ENCODE assay signal across 8 mouse cellular contexts in genomic region chr4:106614180-106614797, GRCm38 (mm10). TPM values are rescaled to one million over a fixed set of nuclear protein-coding genes. Genes with fewer than 3 reads are reported as not detected.
DNase-seq lines count a peak whose midpoint lies in the region; ATAC-seq and TF ChIP-seq lines count a peak whose summit lies in the region.

No protein-coding gene starts in this region.

- H3K36me3 ChIP-seq in embryonic facial prominence, embryonic 10.5 days (replicated peaks): no peaks in the 10 kb centered on the region
- H3K36me3 ChIP-seq in kidney, adult 2 months (ENCODE audit: control insufficient read depth, insufficient read depth, low read length): no peaks in the 10 kb centered on the region
- H3K36me3 ChIP-seq in limb, embryonic 12.5 days: no peaks in the 10 kb centered on the region
- no peaks in the 10 kb centered on the region for H3K36me3 ChIP-seq in midbrain, embryonic 13.5 days

- peak; percentile 96 for TF ChIP-seq CTCF in kidney, adult 2 months (conservative IDR thresholded peaks at IDR 0.05; ENCODE audit: insufficient read depth, insufficient read length, low read depth, low read length)

- peak; percentile 58; the same call in 1 of the 2 replicates for ATAC-seq in limb, embryonic 12.5 days (ENCODE audit: insufficient number of reproducible peaks, insufficient read depth, low FRiP score, low TSS enrichment, low read depth)
- peak; percentile 78 for ATAC-seq in midbrain, embryonic 13.5 days

- TF ChIP-seq POLR2A in kidney, adult 2 months (IDR thresholded peaks at IDR 0.05; ENCODE audit: low read depth, low read length): no peak

- 38% methylated on average over 7 of the region's 7 CpGs for WGBS in embryonic facial prominence, embryonic 10.5 days
- WGBS in kidney, adult 2 months: 54% methylated on average over 7 of the region's 7 CpGs
- WGBS in limb, embryonic 12.5 days: 41% methylated on average over 7 of the region's 7 CpGs
- WGBS in midbrain, embryonic 13.5 days: 42% methylated on average over 7 of the region's 7 CpGs

- no peak overlapping the region for H3K4me2 ChIP-seq in limb, embryonic 12.5 days
- no peak overlapping the region for H3K4me2 ChIP-seq in midbrain, embryonic 13.5 days (replicated peaks)

- H3K4me1 ChIP-seq in embryonic facial prominence, embryonic 10.5 days: peaks cover 20% of the 10 kb centered on the region
- peaks cover 5% of the 10 kb centered on the region; the same call in 1 of the 2 replicates for H3K4me1 ChIP-seq in kidney, adult 2 months (ENCODE audit: control insufficient read depth, insufficient read depth, low read length)
- peaks cover 10% of the 10 kb centered on the region for H3K4me1 ChIP-seq in limb, embryonic 12.5 days (replicated peaks)
- peaks cover 9% of the 10 kb centered on the region for H3K4me1 ChIP-seq in midbrain, embryonic 13.5 days (replicated peaks)

- no peak overlapping the region for H3K27ac ChIP-seq in embryonic facial prominence, embryonic 10.5 days (replicated peaks)
- no peak overlapping the region for H3K27ac ChIP-seq in kidney, adult 2 months (ENCODE audit: insufficient read depth, low read depth, low read length)
- H3K27ac ChIP-seq in limb, embryonic 12.5 days: peak overlapping the region; percentile 4; the same call in 1 of the 2 replicates
- H3K27ac ChIP-seq in midbrain, embryonic 13.5 days: no peak overlapping the region

- peak; percentile 39 for DNase-seq in 3134 (ENCODE audit: extremely low read depth, insufficient read length, low spot score)
- DNase-seq in adrenal gland, postnatal 10 days: peak; percentile 81
- DNase-seq in embryonic facial prominence, embryonic 10.5 days (ENCODE audit: low spot score): peak; percentile 80
- DNase-seq in heart, adult 18-20 months: peak; percentile 25 to 70
- peak; percentile 65 for DNase-seq in kidney, adult 2 months
- DNase-seq in spleen, postnatal 14 days (ENCODE audit: low spot score in 2 of 2): peak; percentile 18 to 50

- no peak overlapping the region for H3K9ac ChIP-seq in limb, embryonic 12.5 days (replicated peaks)
- no peak overlapping the region for H3K9ac ChIP-seq in midbrain, embryonic 13.5 days (replicated peaks)

- H3K4me3 ChIP-seq in embryonic facial prominence, embryonic 10.5 days: no peak overlapping the region
- no peak overlapping the region for H3K4me3 ChIP-seq in kidney, adult 2 months (ENCODE audit: insufficient read depth, low read depth, low read length)
- no peak overlapping the region for H3K4me3 ChIP-seq in limb, embryonic 12.5 days (replicated peaks)
- no peak overlapping the region for H3K4me3 ChIP-seq in midbrain, embryonic 13.5 days (replicated peaks)

- peaks cover 31% of the 10 kb centered on the region for H3K27me3 ChIP-seq in embryonic facial prominence, embryonic 10.5 days (replicated peaks; ENCODE audit: low read depth, poor library complexity, severe bottlenecking)
- H3K27me3 ChIP-seq in kidney, adult 2 months (replicated peaks; ENCODE audit: control insufficient read depth, insufficient read depth, low read length): no peaks in the 10 kb centered on the region
- peaks cover 19% of the 10 kb centered on the region for H3K27me3 ChIP-seq in limb, embryonic 12.5 days
- peaks cover 5% of the 10 kb centered on the region; the same call in 1 of the 2 replicates for H3K27me3 ChIP-seq in midbrain, embryonic 13.5 days

- H3K9me3 ChIP-seq in embryonic facial prominence, embryonic 10.5 days: no peaks in the 10 kb centered on the region
- H3K9me3 ChIP-seq in limb, embryonic 12.5 days: no peaks in the 10 kb centered on the region
- H3K9me3 ChIP-seq in midbrain, embryonic 13.5 days: no peaks in the 10 kb centered on the region

RNA-seq across cellular contexts. Expression of gene Lexm, which starts 2.8 kb away (rescaled TPM):
- not detected for total RNA-seq in adrenal gland, postnatal 10 days (2021)
- polyA plus RNA-seq in embryonic facial prominence, embryonic 10.5 days (2016; fragmentation: Nextera tagmentation; extraction: Ambion mirVana): 0.52 TPM in 1 of 2 replicates, not detected in the other
- not detected for total RNA-seq in heart, adult 18-20 months (2021)
- polyA plus RNA-seq in kidney, adult 2 months (2012; rRNA removed): not detected in 2 replicates
- polyA plus RNA-seq in limb, embryonic 12.5 days (2016; fragmentation: Nextera tagmentation; extraction: Ambion mirVana): 0.24 and 0.73 TPM in 2 replicates
- 0.13 TPM in 1 of 2 replicates, not detected in the other for polyA plus RNA-seq in midbrain, embryonic 13.5 days (2015; fragmentation: Nextera tagmentation; extraction: Ambion mirVana)

RNA-seq across cellular contexts. Expression of gene Ttc22, which starts 7.9 kb away (rescaled TPM):
- total RNA-seq in adrenal gland, postnatal 10 days (2021): under 1 TPM; 0.09 to 0.18 TPM
- polyA plus RNA-seq in embryonic facial prominence, embryonic 10.5 days (2016; fragmentation: Nextera tagmentation; extraction: Ambion mirVana): not detected in 2 replicates
- not detected for total RNA-seq in heart, adult 18-20 months (2021)
- polyA plus RNA-seq in kidney, adult 2 months (2012; rRNA removed): 4.6 and 6.1 TPM in 2 replicates
- 0.31 and 0.33 TPM in 2 replicates for polyA plus RNA-seq in limb, embryonic 12.5 days (2016; fragmentation: Nextera tagmentation; extraction: Ambion mirVana)
- polyA plus RNA-seq in midbrain, embryonic 13.5 days (2015; fragmentation: Nextera tagmentation; extraction: Ambion mirVana): 1.9 and 2.2 TPM in 2 replicates

RNA-seq across cellular contexts. Expression of gene Pars2, which starts 36.6 kb away (rescaled TPM):
- 1 to 10 TPM; 6.0 to 8.7 TPM for total RNA-seq in adrenal gland, postnatal 10 days (2021)
- polyA plus RNA-seq in embryonic facial prominence, embryonic 10.5 days (2016; fragmentation: Nextera tagmentation; extraction: Ambion mirVana): 16.3 and 17.0 TPM in 2 replicates
- total RNA-seq in heart, adult 18-20 months (2021): 1 to 10 TPM; 4.8 to 4.9 TPM
- polyA plus RNA-seq in kidney, adult 2 months (2012; rRNA removed): 9.6 and 10.6 TPM in 2 replicates
- 14.3 and 18.0 TPM in 2 replicates for polyA plus RNA-seq in limb, embryonic 12.5 days (2016; fragmentation: Nextera tagmentation; extraction: Ambion mirVana)
- 9.9 and 10.5 TPM in 2 replicates for polyA plus RNA-seq in midbrain, embryonic 13.5 days (2015; fragmentation: Nextera tagmentation; extraction: Ambion mirVana)

RNA-seq across cellular contexts. Expression of gene Dhcr24, which starts 53.5 kb away (rescaled TPM):
- total RNA-seq in adrenal gland, postnatal 10 days (2021): 10 to 100 TPM; 54.2 to 88.2 TPM
- 10.2 TPM in 2 replicates for polyA plus RNA-seq in embryonic facial prominence, embryonic 10.5 days (2016; fragmentation: Nextera tagmentation; extraction: Ambion mirVana)
- total RNA-seq in heart, adult 18-20 months (2021): 1 to 10 TPM; 1.5 to 2.5 TPM
- 242 and 276 TPM in 2 replicates for polyA plus RNA-seq in kidney, adult 2 months (2012; rRNA removed)
- polyA plus RNA-seq in limb, embryonic 12.5 days (2016; fragmentation: Nextera tagmentation; extraction: Ambion mirVana): 6.3 and 6.6 TPM in 2 replicates
- polyA plus RNA-seq in midbrain, embryonic 13.5 days (2015; fragmentation: Nextera tagmentation; extraction: Ambion mirVana): 7.8 and 8.9 TPM in 2 replicates
